Mouse (Mus musculus): ENCODE results near the gene Amdhd2. TPM values are rescaled to one million over a fixed set of nuclear protein-coding genes. Genes with fewer than 3 reads are reported as not detected.

The Amdhd2 gene
- polyA plus RNA-seq, 1 experiment from 2014 or later = 35.2 TPM

DNA sequence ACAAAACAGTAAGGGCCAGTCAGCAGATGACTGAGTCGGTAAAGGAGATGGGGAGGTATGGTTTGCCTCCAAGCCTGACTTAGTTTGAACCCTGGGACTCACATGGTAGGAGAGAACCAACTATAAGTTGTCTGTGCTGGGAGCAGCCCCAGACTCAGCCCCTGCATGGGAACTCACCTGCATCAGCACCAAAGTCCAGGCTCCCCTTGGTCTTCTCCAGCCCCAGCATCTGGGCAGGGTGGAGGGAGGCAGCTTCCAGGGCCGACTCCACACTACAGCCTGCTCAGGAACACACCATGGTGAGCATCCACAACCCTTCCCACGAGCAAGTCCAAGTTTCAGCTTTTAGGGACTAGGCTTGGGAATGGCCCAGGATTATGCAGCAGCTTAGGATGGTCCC, 7.2 kb downstream of the Amdhd2 start:
- Histone ChIP-seq H3K36me3 (ENCODE audit: control insufficient read depth, insufficient read depth, low read length) (peaks cover 5% of the 10 kb centered on the region; the same call in 1 of the 2 replicates), H3K27ac (ENCODE audit: low read depth, low read length) (no peak overlapping the region), H3K9ac (ENCODE audit: low read depth, low read length) (no peak overlapping the region), H3K4me1 (replicated peaks; ENCODE audit: control insufficient read depth, insufficient read depth, low read length) (peaks cover 14% of the 10 kb centered on the region), H3K4me3 (ENCODE audit: low read depth, low read length) (no peak overlapping the region), H3K27me3 (replicated peaks; ENCODE audit: control insufficient read depth, insufficient read depth, low read length) (no peaks in the 10 kb centered on the region), H3K9me3 (ENCODE audit: control insufficient read depth, low read length) (no peaks in the 10 kb centered on the region), H3K4me2 (no peak overlapping the region)
- WGBS = 87% methylated on average over 3 of the region's 3 CpGs
- no peak for ATAC-seq (replicated peaks; ENCODE audit: low FRiP score)
- no peak for DNase-seq (ENCODE audit: low spot score)

- no peak overlapping the region for H3K4me2 ChIP-seq
- DNase-seq (ENCODE audit: low spot score) (no peak), ATAC-seq (replicated peaks; ENCODE audit: low FRiP score) (no peak)
- H3K9me3 ChIP-seq (ENCODE audit: control insufficient read depth, low read length) = no peaks in the 10 kb centered on the region
- H3K27me3 ChIP-seq (replicated peaks; ENCODE audit: control insufficient read depth, insufficient read depth, low read length) = no peaks in the 10 kb centered on the region
- 89% methylated on average over 9 of the region's 9 CpGs for WGBS
- H3K4me1 ChIP-seq (replicated peaks; ENCODE audit: control insufficient read depth, insufficient read depth, low read length) = peaks cover 15% of the 10 kb centered on the region
- H3K4me3 ChIP-seq (ENCODE audit: low read depth, low read length) = no peak overlapping the region
- no peak overlapping the region for H3K9ac ChIP-seq (ENCODE audit: low read depth, low read length)
- peaks cover 5% of the 10 kb centered on the region; the same call in 1 of the 2 replicates for H3K36me3 ChIP-seq (ENCODE audit: control insufficient read depth, insufficient read depth, low read length)
- no peak overlapping the region for H3K27ac ChIP-seq (ENCODE audit: low read depth, low read length)
These were observed 7.8 kb downstream of the Amdhd2 start for GRCm38 (mm10) chr17:24155742-24156141.

- H3K4me1 ChIP-seq (replicated peaks; ENCODE audit: control insufficient read depth, insufficient read depth, low read length) = peaks cover 15% of the 10 kb centered on the region
- no peak overlapping the region for H3K4me2 ChIP-seq
- H3K9me3 ChIP-seq (ENCODE audit: control insufficient read depth, low read length) = no peaks in the 10 kb centered on the region
- DNase-seq (ENCODE audit: low spot score) = no peak
- peaks cover 5% of the 10 kb centered on the region; the same call in 1 of the 2 replicates for H3K36me3 ChIP-seq (ENCODE audit: control insufficient read depth, insufficient read depth, low read length)
- H3K27ac ChIP-seq (ENCODE audit: low read depth, low read length) = no peak overlapping the region
- H3K4me3 ChIP-seq (ENCODE audit: low read depth, low read length) = no peak overlapping the region
- no peak for ATAC-seq (replicated peaks; ENCODE audit: low FRiP score)
- 74% methylated on average over 3 of the region's 3 CpGs for WGBS
- no peak overlapping the region for H3K9ac ChIP-seq (ENCODE audit: low read depth, low read length)
- H3K27me3 ChIP-seq (replicated peaks; ENCODE audit: control insufficient read depth, insufficient read depth, low read length) = no peaks in the 10 kb centered on the region
These were observed 9.1 kb downstream of the Amdhd2 start for GRCm38 (mm10) chr17:24154463-24154862.

- peak overlapping the region; percentile 52 for H3K4me3 ChIP-seq (ENCODE audit: low read depth, low read length)
- H3K9me3 ChIP-seq (ENCODE audit: control insufficient read depth, low read length) = no peaks in the 10 kb centered on the region
- H3K27ac ChIP-seq (ENCODE audit: low read depth, low read length) = no peak overlapping the region; the same call in 1 of the 2 replicates
- H3K4me2 ChIP-seq = peak overlapping the region; percentile 87
- H3K36me3 ChIP-seq (ENCODE audit: control insufficient read depth, insufficient read depth, low read length) = peaks cover 3% of the 10 kb centered on the region; the same call in 1 of the 2 replicates
- H3K4me1 ChIP-seq (replicated peaks; ENCODE audit: control insufficient read depth, insufficient read depth, low read length) = peaks cover 15% of the 10 kb centered on the region
- peak; percentile 96 for ATAC-seq (replicated peaks; ENCODE audit: low FRiP score)
- peak overlapping the region; percentile 52 for H3K9ac ChIP-seq (ENCODE audit: low read depth, low read length)
- DNase-seq (ENCODE audit: low spot score) = peak; percentile 82
- WGBS = 2% methylated on average over 26 of the region's 26 CpGs
- H3K27me3 ChIP-seq (replicated peaks; ENCODE audit: control insufficient read depth, insufficient read depth, low read length) = no peaks in the 10 kb centered on the region
These were observed 11.5 kb downstream of the Amdhd2 start for GRCm38 (mm10) chr17:24151890-24152563.

DNA sequence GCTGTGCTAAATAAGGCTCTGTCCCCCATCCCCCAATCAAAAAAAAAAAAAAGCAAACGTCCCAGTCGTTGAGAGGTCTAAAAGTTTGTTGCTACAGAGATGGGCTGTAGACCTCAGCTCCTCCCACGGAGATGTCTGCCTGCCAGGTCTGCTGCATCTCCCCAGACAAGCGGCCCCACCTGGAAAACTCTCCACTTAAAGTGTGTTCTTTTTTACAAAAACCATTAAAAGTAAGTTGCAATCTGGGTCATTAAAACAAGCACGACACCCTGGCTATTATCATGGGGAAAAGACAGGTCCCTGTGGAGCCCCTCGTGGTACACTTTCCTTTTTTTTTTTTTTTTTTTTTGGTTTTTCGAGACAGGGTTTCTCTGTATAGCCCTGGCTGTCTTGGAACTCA, 12.2 kb downstream of the Amdhd2 start:
- 23% methylated on average over 7 of the region's 7 CpGs for WGBS
- Histone ChIP-seq H3K4me3 (ENCODE audit: low read depth, low read length) (peak overlapping the region; percentile 52; the same call in 1 of the 2 replicates), H3K9ac (ENCODE audit: low read depth, low read length) (no peak overlapping the region), H3K4me1 (replicated peaks; ENCODE audit: control insufficient read depth, insufficient read depth, low read length) (peaks cover 15% of the 10 kb centered on the region), H3K9me3 (ENCODE audit: control insufficient read depth, low read length) (no peaks in the 10 kb centered on the region), H3K36me3 (ENCODE audit: control insufficient read depth, insufficient read depth, low read length) (peaks cover under 1% of the 10 kb centered on the region; the same call in 1 of the 2 replicates), H3K27me3 (replicated peaks; ENCODE audit: control insufficient read depth, insufficient read depth, low read length) (no peaks in the 10 kb centered on the region), H3K4me2 (peak overlapping the region; percentile 87), H3K27ac (ENCODE audit: low read depth, low read length) (no peak overlapping the region)
- no peak for DNase-seq (ENCODE audit: low spot score)
- ATAC-seq (replicated peaks; ENCODE audit: low FRiP score) = no peak

DNA sequence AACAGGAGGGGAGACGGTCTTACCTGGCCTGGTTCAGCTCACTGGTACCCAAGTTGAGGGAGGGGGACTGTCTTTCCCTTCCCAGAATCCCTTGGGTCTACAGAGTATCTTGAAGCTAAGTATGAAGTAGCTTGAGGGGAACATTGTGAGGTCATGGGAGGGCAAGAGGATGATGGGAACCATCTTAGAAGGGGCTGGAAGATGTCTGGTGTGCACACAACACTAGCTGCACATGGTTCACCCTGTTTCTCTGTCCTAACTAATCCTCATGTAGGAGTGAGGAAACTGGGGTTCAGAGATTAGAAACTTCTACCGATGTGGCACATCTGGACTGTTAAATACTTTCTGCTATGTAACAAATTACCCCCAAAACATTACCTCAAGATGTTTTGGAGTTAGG, 12.7 kb downstream of the Amdhd2 start, which contains the start of gene Pdpk1:
Pdpk1 (minus strand) TSS at position 101 of the 400 bp plus-strand sequence.
- peak within 1 kb of the TSS; percentile 52 for H3K9ac ChIP-seq (ENCODE audit: low read depth, low read length)
- peaks cover 15% of the 10 kb centered on the region for H3K4me1 ChIP-seq (replicated peaks; ENCODE audit: control insufficient read depth, insufficient read depth, low read length)
- ATAC-seq (replicated peaks; ENCODE audit: low FRiP score) (no peak), DNase-seq (ENCODE audit: low spot score) (no peak)
- H3K36me3 ChIP-seq (ENCODE audit: control insufficient read depth, insufficient read depth, low read length) = no peaks in the 10 kb centered on the region
- no peak within 1 kb of the TSS for H3K27ac ChIP-seq (ENCODE audit: low read depth, low read length)
- no peaks in the 10 kb centered on the region for H3K27me3 ChIP-seq (replicated peaks; ENCODE audit: control insufficient read depth, insufficient read depth, low read length)
- H3K4me3 ChIP-seq (ENCODE audit: low read depth, low read length) = peak within 1 kb of the TSS; percentile 52
- peak within 1 kb of the TSS; percentile 87 for H3K4me2 ChIP-seq
- 74% methylated on average over 2 of the region's 2 CpGs for WGBS
- H3K9me3 ChIP-seq (ENCODE audit: control insufficient read depth, low read length) = no peaks in the 10 kb centered on the region

DNA sequence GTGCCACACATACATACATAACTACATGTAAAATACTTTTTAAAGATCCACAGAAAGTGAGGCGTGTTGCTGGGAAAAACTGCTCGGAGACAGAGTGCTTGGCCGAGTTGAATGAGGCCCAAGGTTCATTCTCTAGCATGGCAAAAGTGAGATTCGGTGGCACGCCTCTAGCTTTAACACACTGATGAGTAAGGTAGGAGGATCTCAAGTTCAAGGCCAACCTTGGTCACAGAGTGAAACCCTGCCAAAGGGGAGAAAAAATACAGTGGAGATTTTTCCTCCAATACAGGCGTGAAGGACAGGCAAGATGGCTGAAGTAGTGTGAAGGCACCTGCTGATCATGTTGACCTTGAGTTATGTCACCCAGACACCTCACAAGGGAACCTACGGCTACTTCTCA, 14.1 kb downstream of the Amdhd2 start:
- H3K9me3 ChIP-seq (ENCODE audit: control insufficient read depth, low read length) = no peaks in the 10 kb centered on the region
- DNase-seq (ENCODE audit: low spot score) (no peak), ATAC-seq (replicated peaks; ENCODE audit: low FRiP score) (no peak)
- H3K27ac ChIP-seq (ENCODE audit: low read depth, low read length) = no peak overlapping the region
- no peaks in the 10 kb centered on the region for H3K27me3 ChIP-seq (replicated peaks; ENCODE audit: control insufficient read depth, insufficient read depth, low read length)
- H3K9ac ChIP-seq (ENCODE audit: low read depth, low read length) = no peak overlapping the region
- H3K4me1 ChIP-seq (replicated peaks; ENCODE audit: control insufficient read depth, insufficient read depth, low read length) = peaks cover 15% of the 10 kb centered on the region
- WGBS = 81% methylated on average over 7 of the region's 7 CpGs
- no peaks in the 10 kb centered on the region for H3K36me3 ChIP-seq (ENCODE audit: control insufficient read depth, insufficient read depth, low read length)
- no peak overlapping the region for H3K4me3 ChIP-seq (ENCODE audit: low read depth, low read length)
- H3K4me2 ChIP-seq = no peak overlapping the region

DNA sequence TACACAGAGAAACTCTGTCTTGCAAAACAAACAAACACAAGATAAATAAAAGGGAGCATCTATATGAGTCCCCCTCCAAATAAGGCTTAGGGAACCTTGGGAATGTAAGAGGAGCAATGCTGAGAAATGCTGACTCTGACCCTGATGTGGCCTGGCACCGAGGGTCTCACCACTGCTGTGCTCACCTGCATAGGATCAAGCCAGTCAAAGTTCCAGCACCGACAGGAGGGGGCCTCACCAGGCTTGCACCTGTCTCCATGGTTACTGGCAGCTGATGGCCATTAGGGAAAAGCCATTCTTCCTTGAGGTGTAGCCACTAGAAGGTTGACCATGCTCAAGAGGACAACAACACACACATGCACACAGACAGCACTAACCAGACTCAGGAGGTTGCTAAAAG, 20.7 kb downstream of the Amdhd2 start:
- no peak overlapping the region for H3K4me3 ChIP-seq (ENCODE audit: low read depth, low read length)
- no peaks in the 10 kb centered on the region for H3K36me3 ChIP-seq (ENCODE audit: control insufficient read depth, insufficient read depth, low read length)
- 45% methylated on average over 2 of the region's 2 CpGs for WGBS
- no peaks in the 10 kb centered on the region for H3K9me3 ChIP-seq (ENCODE audit: control insufficient read depth, low read length)
- no peak overlapping the region for H3K9ac ChIP-seq (ENCODE audit: low read depth, low read length)
- no peak overlapping the region for H3K4me2 ChIP-seq
- H3K27ac ChIP-seq (ENCODE audit: low read depth, low read length) = no peak overlapping the region
- ATAC-seq (replicated peaks; ENCODE audit: low FRiP score) = no peak
- peaks cover 17% of the 10 kb centered on the region for H3K4me1 ChIP-seq (replicated peaks; ENCODE audit: control insufficient read depth, insufficient read depth, low read length)
- no peak for DNase-seq (ENCODE audit: low spot score)
- no peaks in the 10 kb centered on the region for H3K27me3 ChIP-seq (replicated peaks; ENCODE audit: control insufficient read depth, insufficient read depth, low read length)

GRCm38 (mm10) chr17:24141425-24141920, 22.1 kb downstream of the Amdhd2 start:
- ATAC-seq (replicated peaks; ENCODE audit: low FRiP score) = peak; percentile 97
- Histone ChIP-seq H3K9ac (ENCODE audit: low read depth, low read length) (peak overlapping the region; percentile 85), H3K27ac (ENCODE audit: low read depth, low read length) (peak overlapping the region; percentile 78), H3K9me3 (ENCODE audit: control insufficient read depth, low read length) (no peaks in the 10 kb centered on the region), H3K27me3 (replicated peaks; ENCODE audit: control insufficient read depth, insufficient read depth, low read length) (no peaks in the 10 kb centered on the region), H3K4me2 (peak overlapping the region; percentile 84), H3K4me1 (replicated peaks; ENCODE audit: control insufficient read depth, insufficient read depth, low read length) (peaks cover 17% of the 10 kb centered on the region), H3K4me3 (ENCODE audit: low read depth, low read length) (peak overlapping the region; percentile 75), H3K36me3 (ENCODE audit: control insufficient read depth, insufficient read depth, low read length) (no peaks in the 10 kb centered on the region)
- WGBS = under 1% methylated on average over 55 of the region's 57 CpGs
- peak; percentile 92 for DNase-seq (ENCODE audit: low spot score)
